Mouse (Mus musculus): ENCODE data around the gene Ttc3. TPM values are rescaled to one million over a fixed set of nuclear protein-coding genes. Genes with fewer than 3 reads are reported as not detected.

The Ttc3 gene
- total RNA-seq, 4 experiments from 2014 or later = 74.5 to 84.2 (median 76.6) TPM

DNA sequence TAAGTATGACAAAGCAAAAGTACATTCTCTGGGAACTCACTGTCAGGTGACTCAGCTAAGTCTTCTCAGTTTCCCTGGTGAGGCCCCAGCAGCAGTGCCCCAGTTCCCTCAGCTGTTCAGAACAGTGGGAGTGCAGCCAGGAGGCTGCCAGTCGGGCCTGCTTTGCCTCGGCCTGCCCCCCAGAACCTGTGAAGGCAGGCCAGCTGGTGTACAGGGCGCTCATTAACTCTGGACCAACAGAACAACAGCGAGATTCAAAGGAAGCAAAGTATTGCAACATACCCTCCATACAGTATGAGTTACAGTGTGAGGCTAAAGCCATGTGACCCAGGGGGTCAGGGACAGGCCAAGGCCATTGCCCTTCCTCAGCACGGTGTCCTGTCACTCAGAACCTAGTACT lies 127.5 kb downstream of the Ttc3 start:
- peak; percentile 36 for DNase-seq (ENCODE audit: low spot score)

DNA sequence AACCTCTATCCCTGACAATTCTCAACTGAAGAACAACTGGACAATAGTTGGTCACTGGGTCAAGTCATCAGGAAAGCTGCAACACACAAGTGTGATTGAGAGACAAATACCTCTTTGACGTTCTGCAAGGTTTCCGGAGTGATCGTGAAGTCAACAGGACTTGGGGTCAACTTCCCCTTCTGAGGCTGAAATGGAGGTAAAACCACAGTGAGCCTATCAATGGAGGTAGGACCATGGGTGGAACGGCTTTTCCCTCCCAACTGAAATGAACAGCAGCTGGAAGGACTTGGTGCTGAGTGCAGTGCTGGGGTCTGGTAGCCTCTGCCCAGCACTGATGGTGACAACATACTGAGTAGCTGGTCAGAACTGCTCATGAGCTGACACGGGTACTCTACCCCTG lies 133.8 kb downstream of the Ttc3 start:
- no peak for DNase-seq (ENCODE audit: low spot score)

DNA sequence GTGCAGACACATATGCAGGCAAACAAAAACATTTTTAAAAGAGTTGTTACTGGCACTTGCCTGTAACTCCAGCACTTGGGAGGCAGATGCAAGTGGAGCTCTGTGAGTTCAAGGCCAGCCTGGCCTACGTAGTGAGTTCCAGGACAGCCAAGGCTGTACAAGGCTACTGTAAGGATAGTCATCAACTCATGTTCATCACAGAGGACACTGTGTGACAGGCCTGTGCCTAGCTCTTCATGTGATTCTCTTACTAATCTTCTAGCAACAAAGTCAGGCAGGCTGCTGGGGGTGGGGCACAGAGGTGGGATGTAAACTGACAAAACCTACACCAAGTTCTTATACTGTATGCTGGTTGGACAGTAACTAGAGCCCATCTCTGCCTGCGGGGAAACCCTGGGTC lies 136.7 kb downstream of the Ttc3 start:
- DNase-seq (ENCODE audit: low spot score) = no peak

DNA sequence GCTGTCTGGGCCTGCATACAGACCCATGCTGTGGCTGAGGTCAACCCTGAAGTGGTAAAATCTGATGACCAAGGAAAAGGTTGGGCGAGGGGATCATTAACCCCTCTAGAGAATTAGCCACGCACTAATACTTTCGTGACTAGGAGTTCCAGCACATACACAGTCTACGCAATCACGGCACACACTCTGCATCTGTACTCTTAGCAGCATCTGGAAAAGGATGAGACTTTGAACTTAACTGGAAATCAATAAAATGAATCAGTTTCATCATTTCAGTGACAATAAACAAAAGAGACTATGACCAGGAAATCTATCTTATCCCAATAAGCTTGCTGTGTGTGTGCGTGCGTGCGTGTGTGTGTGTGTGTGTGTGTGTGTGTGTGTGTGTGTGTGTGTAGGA lies 138.4 kb downstream of the Ttc3 start:
- DNase-seq (ENCODE audit: low spot score) = no peak

DNA sequence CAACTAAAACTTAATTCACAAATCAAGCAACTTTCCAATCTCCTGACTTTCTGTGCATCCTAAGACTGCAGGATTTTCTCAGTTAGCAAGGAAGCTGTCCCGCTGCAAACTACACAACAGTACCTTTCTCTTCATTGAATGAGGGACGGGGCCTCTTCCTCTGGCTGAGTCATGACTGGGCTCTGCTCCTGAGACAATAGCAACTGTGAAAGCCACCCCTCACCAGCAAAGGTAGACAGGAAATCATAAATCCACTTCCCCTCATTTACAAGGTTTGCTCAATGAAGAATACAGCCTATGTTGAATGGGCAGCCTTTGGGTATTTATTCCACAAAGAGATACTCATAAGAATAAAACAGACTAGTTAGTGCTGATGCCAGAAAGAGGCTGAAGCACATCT lies 139.6 kb downstream of the Ttc3 start:
- no peak for DNase-seq (ENCODE audit: low spot score)

DNA sequence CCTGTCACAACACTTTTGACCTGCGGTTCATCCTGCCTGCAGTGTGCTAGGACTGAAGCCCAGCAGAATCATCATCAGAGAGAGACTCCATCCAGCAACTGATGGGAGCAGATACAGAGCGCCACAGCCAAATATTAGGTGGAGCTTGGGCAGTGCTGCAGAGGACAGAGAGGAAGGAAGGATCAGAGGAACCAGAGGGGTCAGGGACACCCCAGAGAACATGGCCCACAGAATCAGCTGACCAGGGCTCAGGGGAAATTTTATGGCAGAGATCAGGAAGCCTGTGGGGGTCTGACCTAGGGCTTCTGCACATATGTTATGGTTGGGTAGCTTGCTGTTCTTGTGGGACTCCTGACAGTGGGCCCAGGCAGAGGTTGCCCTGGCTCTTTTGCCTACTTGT lies 147.2 kb downstream of the Ttc3 start:
- DNase-seq (ENCODE audit: low spot score) = no peak

Other genes starting within 250 kb of the Ttc3 start
- 10 to 100 TPM in 2 of 4 experiments, 1 to 10 TPM in 2; 6.1 to 10.7 (median 8.9) TPM for gene Hlcs, start 57.0 kb upstream of the Ttc3 start, total RNA-seq (2022)
- 1 to 10 TPM; 4.1 to 4.5 (median 4.3) TPM for gene Ripply3, start 42.2 kb upstream of the Ttc3 start, total RNA-seq (2022)
- gene Pigp, start 1.2 kb downstream of the Ttc3 start, total RNA-seq (2022) = 100 to 1,000 TPM; 130 to 147 (median 134) TPM
- 10 to 100 TPM; 19.9 to 23.4 (median 22.0) TPM for gene Vps26c, start 156.2 kb downstream of the Ttc3 start, total RNA-seq (2022)
- 10 to 100 TPM; 70.5 to 87.1 (median 79.0) TPM for gene Dyrk1a, start 199.4 kb downstream of the Ttc3 start, total RNA-seq (2022)

Measured in heart, adult 8-10 months (tissue).